Comparison of ENCODE assay signal across 8 mouse cellular contexts in the genomic region with DNA sequence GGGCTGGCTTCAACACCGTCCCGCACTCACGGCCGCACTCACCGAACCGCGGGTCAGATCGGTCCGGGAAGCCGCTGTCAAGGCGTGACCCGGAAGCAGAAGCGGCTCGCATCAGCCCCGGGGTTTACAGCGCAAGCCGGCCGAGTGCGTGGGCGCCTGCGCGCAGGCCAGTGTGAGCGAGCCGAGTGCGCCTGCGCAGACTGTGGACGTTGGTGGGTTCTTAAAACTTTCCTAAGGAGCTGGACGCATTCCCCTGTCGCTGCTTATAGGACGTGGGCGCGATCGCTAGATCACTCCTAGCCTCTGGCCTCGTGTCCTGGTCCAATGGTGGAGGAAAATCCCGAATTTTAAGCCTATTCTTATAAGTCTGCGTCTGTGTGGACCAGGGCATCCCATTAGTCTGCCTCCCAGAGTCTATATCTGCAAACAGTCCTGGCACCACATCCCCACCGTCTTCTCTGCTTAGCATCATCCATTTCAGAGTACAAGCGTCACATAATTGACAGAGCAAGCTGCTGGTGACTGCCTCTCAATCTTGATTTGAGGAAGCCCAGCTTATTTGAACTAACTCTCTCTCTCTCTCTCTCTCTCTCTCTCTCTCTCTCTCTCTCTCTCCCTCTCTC. TPM values are rescaled to one million over a fixed set of nuclear protein-coding genes. Genes with fewer than 3 reads are reported as not detected.
DNase-seq lines count a peak whose midpoint lies in the region; ATAC-seq lines count a peak whose summit lies in the region.

No protein-coding gene starts in this region.

- ATAC-seq in heart, embryonic 16.5 days (replicated peaks; ENCODE audit: extremely low read depth, insufficient read depth, low FRiP score), result peak; percentile 89
- peak; percentile 95 for ATAC-seq in liver, embryonic 15.5 days (ENCODE audit: insufficient read depth)
- ATAC-seq in neural tube, embryonic 12.5 days (ENCODE audit: low FRiP score, low read depth), result peak; percentile 96

- no peaks in the 10 kb centered on the region for H3K27me3 ChIP-seq in forebrain, embryonic 10.5 days (ENCODE audit: poor library complexity, severe bottlenecking)
- no peaks in the 10 kb centered on the region for H3K27me3 ChIP-seq in heart, embryonic 16.5 days (ENCODE audit: control insufficient read depth, insufficient read depth, low read length)
- H3K27me3 ChIP-seq in liver, embryonic 15.5 days, result no peaks in the 10 kb centered on the region
- H3K27me3 ChIP-seq in neural tube, embryonic 12.5 days (replicated peaks), result no peaks in the 10 kb centered on the region

- under 1% methylated on average over 38 of the region's 38 CpGs for WGBS in forebrain, embryonic 10.5 days
- under 1% methylated on average over 38 of the region's 38 CpGs for WGBS in heart, embryonic 16.5 days
- under 1% methylated on average over 38 of the region's 38 CpGs for WGBS in liver, embryonic 15.5 days (ENCODE audit: insufficient replicate concordance)
- WGBS in neural tube, embryonic 12.5 days, result under 1% methylated on average over 38 of the region's 38 CpGs

- H3K27ac ChIP-seq in forebrain, embryonic 10.5 days, result peak overlapping the region; percentile 93
- H3K27ac ChIP-seq in heart, embryonic 16.5 days (ENCODE audit: low read length), result peak overlapping the region; percentile 87
- H3K27ac ChIP-seq in liver, embryonic 15.5 days (replicated peaks), result peak overlapping the region; percentile 70
- 0 out of 2 replicates have a peak overlapping the region, but pooled peaks have one; percentile 26 for H3K27ac ChIP-seq in neural tube, embryonic 12.5 days

- H3K4me3 ChIP-seq in forebrain, embryonic 10.5 days, result peak overlapping the region; percentile 93
- H3K4me3 ChIP-seq in heart, embryonic 16.5 days (ENCODE audit: low read length), result peak overlapping the region; percentile 99
- H3K4me3 ChIP-seq in liver, embryonic 15.5 days (replicated peaks), result peak overlapping the region; percentile 75
- H3K4me3 ChIP-seq in neural tube, embryonic 12.5 days, result peak overlapping the region; percentile 99

- no peaks in the 10 kb centered on the region for H3K9me3 ChIP-seq in forebrain, embryonic 10.5 days
- no peaks in the 10 kb centered on the region for H3K9me3 ChIP-seq in heart, embryonic 16.5 days (replicated peaks; ENCODE audit: control insufficient read depth, low read length)
- no peaks in the 10 kb centered on the region for H3K9me3 ChIP-seq in liver, embryonic 15.5 days (replicated peaks)
- H3K9me3 ChIP-seq in neural tube, embryonic 12.5 days, result no peaks in the 10 kb centered on the region

- H3K36me3 ChIP-seq in forebrain, embryonic 10.5 days (replicated peaks), result peaks cover 18% of the 10 kb centered on the region
- peaks cover 12% of the 10 kb centered on the region for H3K36me3 ChIP-seq in heart, embryonic 16.5 days (ENCODE audit: control insufficient read depth, insufficient read depth)
- peaks cover 13% of the 10 kb centered on the region for H3K36me3 ChIP-seq in liver, embryonic 15.5 days (replicated peaks)
- peaks cover 15% of the 10 kb centered on the region for H3K36me3 ChIP-seq in neural tube, embryonic 12.5 days

- H3K9ac ChIP-seq in heart, embryonic 16.5 days (ENCODE audit: low read length), result peak overlapping the region; percentile 99
- peak overlapping the region; percentile 86 for H3K9ac ChIP-seq in liver, embryonic 15.5 days
- peak overlapping the region; percentile 95 for H3K9ac ChIP-seq in neural tube, embryonic 12.5 days

- DNase-seq in CD8-positive naive resting alpha-beta T cell, adult 2 months (ENCODE audit: low read depth in 2 of 2, low spot score in 2 of 2), result peak; percentile 75 to 83
- peak; percentile 81 for DNase-seq in c-Kit-positive CD71-negative TER-119-negative erythroid progenitor cells, embryonic 14.5 days (ENCODE audit: low read depth)
- DNase-seq in forebrain, embryonic 10.5 days (ENCODE audit: extremely low spot score, low spot score), result peak; percentile 91
- peak; percentile 94 to 97 for DNase-seq in kidney, postnatal 36 days
- DNase-seq in telencephalon, adult 2 months (ENCODE audit: low read depth, low spot score), result peak; percentile 90

- peak overlapping the region; percentile 77 for H3K4me2 ChIP-seq in heart, embryonic 16.5 days (ENCODE audit: low read depth, low read length)
- H3K4me2 ChIP-seq in liver, embryonic 15.5 days, result peak overlapping the region; percentile 82
- H3K4me2 ChIP-seq in neural tube, embryonic 12.5 days (replicated peaks), result peak overlapping the region; percentile 90

- peaks cover 18% of the 10 kb centered on the region for H3K4me1 ChIP-seq in forebrain, embryonic 10.5 days
- peaks cover 25% of the 10 kb centered on the region for H3K4me1 ChIP-seq in heart, embryonic 16.5 days (ENCODE audit: control insufficient read depth, insufficient read depth, low read length)
- H3K4me1 ChIP-seq in liver, embryonic 15.5 days (replicated peaks), result peaks cover 19% of the 10 kb centered on the region
- peaks cover 10% of the 10 kb centered on the region; the same call in 1 of the 2 replicates for H3K4me1 ChIP-seq in neural tube, embryonic 12.5 days

RNA-seq across cellular contexts. Expression of a gene that starts 19.8 kb away (rescaled TPM):
- polyA plus RNA-seq in forebrain, embryonic 10.5 days (2016; fragmentation: Nextera tagmentation; extraction: Ambion mirVana), result 40.7 and 40.8 TPM in 2 replicates
- polyA plus RNA-seq in heart, embryonic 16.5 days (2015; fragmentation: Nextera tagmentation; extraction: Ambion mirVana), result 91.2 and 91.7 TPM in 2 replicates
- polyA plus RNA-seq in liver, embryonic 15.5 days (2015; fragmentation: Nextera tagmentation; extraction: Ambion mirVana), result 20.4 and 23.8 TPM in 2 replicates
- 51.4 and 52.1 TPM in 2 replicates for polyA plus RNA-seq in neural tube, embryonic 12.5 days (2016; fragmentation: Nextera tagmentation; extraction: Ambion mirVana)

RNA-seq across cellular contexts. Expression of a gene that starts 21.3 kb away (rescaled TPM):
- polyA plus RNA-seq in forebrain, embryonic 10.5 days (2016; fragmentation: Nextera tagmentation; extraction: Ambion mirVana), result 4.4 and 4.6 TPM in 2 replicates
- polyA plus RNA-seq in heart, embryonic 16.5 days (2015; fragmentation: Nextera tagmentation; extraction: Ambion mirVana), result 1.2 and 1.7 TPM in 2 replicates
- polyA plus RNA-seq in liver, embryonic 15.5 days (2015; fragmentation: Nextera tagmentation; extraction: Ambion mirVana), result 0.06 TPM in 1 of 2 replicates, not detected in the other
- polyA plus RNA-seq in neural tube, embryonic 12.5 days (2016; fragmentation: Nextera tagmentation; extraction: Ambion mirVana), result 22.5 and 24.0 TPM in 2 replicates

RNA-seq across cellular contexts. Expression of a gene that starts 49.7 kb away (rescaled TPM):
- not detected in 2 replicates for polyA plus RNA-seq in forebrain, embryonic 10.5 days (2016; fragmentation: Nextera tagmentation; extraction: Ambion mirVana)
- not detected in 2 replicates for polyA plus RNA-seq in heart, embryonic 16.5 days (2015; fragmentation: Nextera tagmentation; extraction: Ambion mirVana)
- polyA plus RNA-seq in liver, embryonic 15.5 days (2015; fragmentation: Nextera tagmentation; extraction: Ambion mirVana), result not detected in 2 replicates
- polyA plus RNA-seq in neural tube, embryonic 12.5 days (2016; fragmentation: Nextera tagmentation; extraction: Ambion mirVana), result not detected in 2 replicates

RNA-seq across cellular contexts. Expression of a gene that starts 52.1 kb away (rescaled TPM):
- 48.9 and 49.4 TPM in 2 replicates for polyA plus RNA-seq in forebrain, embryonic 10.5 days (2016; fragmentation: Nextera tagmentation; extraction: Ambion mirVana)
- polyA plus RNA-seq in heart, embryonic 16.5 days (2015; fragmentation: Nextera tagmentation; extraction: Ambion mirVana), result 17.8 and 17.9 TPM in 2 replicates
- 13.7 and 14.8 TPM in 2 replicates for polyA plus RNA-seq in liver, embryonic 15.5 days (2015; fragmentation: Nextera tagmentation; extraction: Ambion mirVana)
- 31.6 and 33.1 TPM in 2 replicates for polyA plus RNA-seq in neural tube, embryonic 12.5 days (2016; fragmentation: Nextera tagmentation; extraction: Ambion mirVana)

RNA-seq across cellular contexts. Expression of a gene that starts 53.3 kb away (rescaled TPM):
- polyA plus RNA-seq in forebrain, embryonic 10.5 days (2016; fragmentation: Nextera tagmentation; extraction: Ambion mirVana), result 37.8 and 38.2 TPM in 2 replicates
- 145 and 157 TPM in 2 replicates for polyA plus RNA-seq in heart, embryonic 16.5 days (2015; fragmentation: Nextera tagmentation; extraction: Ambion mirVana)
- polyA plus RNA-seq in liver, embryonic 15.5 days (2015; fragmentation: Nextera tagmentation; extraction: Ambion mirVana), result 22.2 and 24.3 TPM in 2 replicates
- 50.4 and 50.9 TPM in 2 replicates for polyA plus RNA-seq in neural tube, embryonic 12.5 days (2016; fragmentation: Nextera tagmentation; extraction: Ambion mirVana)

Comparison
In these comparisons a context has a peak if more than half of its experiments do, and no peak if none do; other contexts are left out.
1. Peak in every context shown above with its lines: DNase-seq, ATAC-seq, H3K4me3 ChIP-seq and H3K27ac ChIP-seq.
2. H3K27ac ChIP-seq: peak in every context shown above with its lines; median percentile 93 in forebrain, embryonic 10.5 days; 87 in heart, embryonic 16.5 days; 70 in liver, embryonic 15.5 days; 26 in neural tube, embryonic 12.5 days.